Mouse (Mus musculus) midbrain, embryonic 14.5 days (tissue): ENCODE measurements around the gene Hddc3. TPM values are rescaled to one million over a fixed set of nuclear protein-coding genes. Genes with fewer than 3 reads are reported as not detected.

ENCODE experiments used
- ATAC-seq: fragments of 200-750 bp; cut with Nextera tagmentation; 2 replicates; pipeline ENCODE4 v1.8.0; 2017; ENCODE audit warnings: moderate number of reproducible peaks, moderate library complexity; ENCODE audit not compliant: low FRiP score, low TSS enrichment
- DNase-seq: peaks from one replicate; pipeline ENCODE4 v3.0.0-alpha.2; 2015
- H3K27ac ChIP-seq: fragments of 300-500 bp; sonication (generic); replicated peaks from 2 replicates; pipeline ENCODE4 v1.5.1; 2014; ENCODE audit warnings: mild to moderate bottlenecking, low read depth, low read length, moderate library complexity
- H3K27me3 ChIP-seq: fragments of 300-500 bp; sonication (generic); 2 replicates; pipeline ENCODE4 v1.6.1; 2014; ENCODE audit warnings: low read length, control low read depth, mixed read lengths; ENCODE audit not compliant: control insufficient read depth, insufficient read depth
- H3K36me3 ChIP-seq: fragments of 300-500 bp; sonication (generic); 2 replicates; pipeline ENCODE4 v1.6.1; 2014; ENCODE audit warnings: low read length, control low read depth; ENCODE audit not compliant: control insufficient read depth, insufficient read depth
- H3K4me1 ChIP-seq: fragments of 300-500 bp; sonication (generic); 2 replicates; pipeline ENCODE4 v1.6.1; 2014; ENCODE audit warnings: mild to moderate bottlenecking, antibody characterized with exemption, low read length, control low read depth; ENCODE audit not compliant: control insufficient read depth, insufficient read depth
- H3K4me2 ChIP-seq: fragments of 300-500 bp; sonication (generic); 2 replicates; pipeline ENCODE4 v1.6.1; 2014; ENCODE audit warnings: mild to moderate bottlenecking, low read length, moderate library complexity
- H3K4me3 ChIP-seq: fragments of 300-500 bp; sonication (generic); replicated peaks from 2 replicates; pipeline ENCODE4 v1.5.1; 2014; ENCODE audit warnings: low read depth, low read length
- H3K9ac ChIP-seq: fragments of 300-500 bp; sonication (generic); replicated peaks from 2 replicates; pipeline ENCODE4 v1.6.1; 2014; ENCODE audit warnings: mild to moderate bottlenecking, low read length, moderate library complexity
- H3K9me3 ChIP-seq: fragments of 300-500 bp; sonication (generic); 2 replicates; pipeline ENCODE4 v1.6.1; 2016; ENCODE audit warnings: low read length, control low read depth, mixed read lengths; ENCODE audit not compliant: control insufficient read depth
- WGBS: fragments of 180-500 bp; shearing (Covaris S2); extraction: QIAGEN DNeasy Blood & Tissue Kit; methylation state at CpG from one replicate; pipeline ENCODE4 v1.1.7; 2014; 5-methylcytosine and 5-hydroxymethylcytosine counted together
- polyA plus RNA-seq: library from polyadenylated mRNA; unstranded; fragments of >200 nt; fragmentation: Nextera tagmentation; extraction: Ambion mirVana; gene quantifications from 2 replicates; pipeline ENCODE4 v1.2.1, GENCODE M21; 2014

Gene Hddc3
- polyA plus RNA-seq, 1 experiment from 2014 or later: 28.7 TPM

- DNase-seq (peak; percentile 81), ATAC-seq (peak; percentile 60)
- H3K27ac ChIP-seq: peak within 1 kb of the TSS; percentile 91
- H3K36me3 ChIP-seq: peaks cover 15% of the 10 kb centered on the region
- peaks cover 35% of the 10 kb centered on the region for H3K4me1 ChIP-seq
- H3K4me3 ChIP-seq: peak within 1 kb of the TSS; percentile 58
- H3K9me3 ChIP-seq: no peaks in the 10 kb centered on the region
- peak within 1 kb of the TSS; percentile 78 for H3K9ac ChIP-seq
- H3K27me3 ChIP-seq: no peaks in the 10 kb centered on the region
- peak within 1 kb of the TSS; percentile 88 for H3K4me2 ChIP-seq
- 4% methylated on average over 11 of the region's 11 CpGs for WGBS
Measured at GRCm38 (mm10) chr7:80340793-80341192, 2.1 kb upstream of the Hddc3 start, which contains the start of gene Unc45a. Unc45a (minus strand) TSS chr7:80341005.

GRCm38 (mm10) chr7:80341793-80342192 is 1.1 kb upstream of the Hddc3 start:
- Histone ChIP-seq H3K4me2 (no peak overlapping the region), H3K36me3 (peaks cover 5% of the 10 kb centered on the region), H3K4me1 (peaks cover 35% of the 10 kb centered on the region), H3K27me3 (no peaks in the 10 kb centered on the region), H3K9ac (no peak overlapping the region), H3K27ac (no peak overlapping the region), H3K9me3 (no peaks in the 10 kb centered on the region), H3K4me3 (no peak overlapping the region)
- ATAC-seq (no peak), DNase-seq (peak; percentile 26)
- WGBS: 63% methylated on average over 7 of the region's 7 CpGs

GRCm38 (mm10) chr7:80343270-80344018 is 540 bp downstream of the Hddc3 start:
- peak overlapping the region; percentile 70 for H3K9ac ChIP-seq
- peak overlapping the region; percentile 76 for H3K4me2 ChIP-seq
- no peaks in the 10 kb centered on the region for H3K9me3 ChIP-seq
- ATAC-seq (peak; percentile 11; the same call in 1 of the 2 replicates), DNase-seq (no peak)
- peak overlapping the region; percentile 44 for H3K4me3 ChIP-seq
- H3K36me3 ChIP-seq: no peaks in the 10 kb centered on the region
- no peaks in the 10 kb centered on the region for H3K27me3 ChIP-seq
- peak overlapping the region; percentile 70 for H3K27ac ChIP-seq
- peaks cover 32% of the 10 kb centered on the region for H3K4me1 ChIP-seq
- WGBS: 27% methylated on average over 19 of the region's 19 CpGs

- Histone ChIP-seq H3K4me1 (peaks cover 21% of the 10 kb centered on the region), H3K36me3 (peaks cover 14% of the 10 kb centered on the region), H3K27me3 (no peaks in the 10 kb centered on the region), H3K4me2 (no peak overlapping the region), H3K27ac (no peak overlapping the region), H3K9me3 (no peaks in the 10 kb centered on the region), H3K9ac (no peak overlapping the region), H3K4me3 (no peak overlapping the region)
- DNase-seq (no peak), ATAC-seq (no peak)
- 95% methylated on average over 9 of the region's 9 CpGs for WGBS
Measured at GRCm38 (mm10) chr7:80346173-80346572, 3.3 kb downstream of the Hddc3 start.

- H3K4me2 ChIP-seq: no peak overlapping the region
- peaks cover 15% of the 10 kb centered on the region for H3K4me1 ChIP-seq
Measured at GRCm38 (mm10) chr7:80346830-80347229, 3.9 kb downstream of the Hddc3 start.

GRCm38 (mm10) chr7:80347670-80348586 is 5.0 kb downstream of the Hddc3 start:
- Histone ChIP-seq H3K4me3 (no peak overlapping the region), H3K9me3 (no peaks in the 10 kb centered on the region), H3K4me2 (no peak overlapping the region), H3K36me3 (peaks cover 30% of the 10 kb centered on the region), H3K4me1 (peaks cover 6% of the 10 kb centered on the region; the same call in 1 of the 2 replicates), H3K27ac (no peak overlapping the region), H3K9ac (no peak overlapping the region), H3K27me3 (no peaks in the 10 kb centered on the region)
- 77% methylated on average over 13 of the region's 13 CpGs for WGBS
- DNase-seq: no peak
- no peak for ATAC-seq

More at GRCm38 (mm10) chr7:80346830-80347229, 3.9 kb downstream of the Hddc3 start:
- Histone ChIP-seq H3K9ac (no peak overlapping the region), H3K36me3 (peaks cover 19% of the 10 kb centered on the region), H3K27me3 (no peaks in the 10 kb centered on the region), H3K9me3 (no peaks in the 10 kb centered on the region), H3K4me3 (no peak overlapping the region), H3K27ac (no peak overlapping the region)
- WGBS: 87% methylated on average over 5 of the region's 5 CpGs
- ATAC-seq (no peak), DNase-seq (no peak)

GRCm38 (mm10) chr7:80350808-80351207 is 7.9 kb downstream of the Hddc3 start:
- ATAC-seq (no peak), DNase-seq (no peak)
- Histone ChIP-seq H3K4me1 (no peaks in the 10 kb centered on the region), H3K9ac (no peak overlapping the region), H3K9me3 (no peaks in the 10 kb centered on the region), H3K27me3 (no peaks in the 10 kb centered on the region), H3K4me3 (no peak overlapping the region), H3K4me2 (no peak overlapping the region), H3K36me3 (peaks cover 52% of the 10 kb centered on the region), H3K27ac (no peak overlapping the region)
- WGBS: 78% methylated on average over 2 of the region's 2 CpGs

GRCm38 (mm10) chr7:80352920-80353319 is 10.0 kb downstream of the Hddc3 start:
- Histone ChIP-seq H3K27me3 (no peaks in the 10 kb centered on the region), H3K9ac (no peak overlapping the region), H3K4me3 (no peak overlapping the region), H3K4me1 (no peaks in the 10 kb centered on the region), H3K9me3 (no peaks in the 10 kb centered on the region), H3K27ac (no peak overlapping the region), H3K4me2 (no peak overlapping the region), H3K36me3 (peaks cover 71% of the 10 kb centered on the region)
- whole genome bisulfite sequencing: 93% methylated on average over 8 of the region's 8 CpGs
- ATAC-seq: no peak
- no peak for DNase-seq
